Mouse (Mus musculus): ENCODE results near the gene C030005K15Rik.
A peak's percentile ranks its signal among the peaks of the same experiment; 100 is the strongest.
"Not testable (repeated sequence)": the region's sequence is repeated elsewhere in the genome, so short reads cannot be mapped to it uniquely, and the experiment has no call there.

The C030005K15Rik gene

GRCm38 (mm10) chr10:97726655-97727054 is at the start of gene C030005K15Rik:
C030005K15Rik (minus strand) TSS chr10:97726755.
- DNase-seq: not testable (repeated sequence)

DNA sequence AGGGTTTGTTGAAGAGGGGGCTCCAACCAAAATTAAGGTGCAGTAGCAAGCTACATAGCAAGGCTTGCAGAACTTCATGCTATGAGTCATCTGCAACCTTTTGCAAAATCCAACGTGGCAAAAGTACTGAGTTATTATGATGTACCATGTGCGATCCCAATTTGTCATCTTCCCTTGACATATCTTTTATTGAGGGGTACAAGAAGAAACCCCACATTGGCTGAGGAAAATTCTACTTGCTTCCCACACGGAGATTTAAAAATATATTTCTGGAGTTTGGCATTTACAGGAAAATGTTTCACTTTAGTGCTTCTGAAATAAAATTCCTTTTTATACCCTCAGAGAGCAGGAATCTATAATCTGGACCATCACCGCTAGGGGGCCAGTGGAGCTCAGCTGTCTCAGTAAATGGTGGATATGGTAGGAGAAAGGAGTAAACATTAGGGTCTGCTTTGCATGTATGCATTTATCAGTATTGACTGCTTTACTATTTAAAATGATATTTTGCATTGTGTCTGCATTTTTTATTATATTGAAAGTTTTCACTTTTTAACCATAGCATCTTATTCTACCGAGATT is 41.7 kb upstream of the C030005K15Rik start:
- no peak for DNase-seq

- no peak for DNase-seq
Measured at GRCm38 (mm10) chr10:97753821-97754220, 27.3 kb upstream of the C030005K15Rik start.

GRCm38 (mm10) chr10:97747231-97747630 is 20.7 kb upstream of the C030005K15Rik start:
- DNase-seq: no peak

DNA sequence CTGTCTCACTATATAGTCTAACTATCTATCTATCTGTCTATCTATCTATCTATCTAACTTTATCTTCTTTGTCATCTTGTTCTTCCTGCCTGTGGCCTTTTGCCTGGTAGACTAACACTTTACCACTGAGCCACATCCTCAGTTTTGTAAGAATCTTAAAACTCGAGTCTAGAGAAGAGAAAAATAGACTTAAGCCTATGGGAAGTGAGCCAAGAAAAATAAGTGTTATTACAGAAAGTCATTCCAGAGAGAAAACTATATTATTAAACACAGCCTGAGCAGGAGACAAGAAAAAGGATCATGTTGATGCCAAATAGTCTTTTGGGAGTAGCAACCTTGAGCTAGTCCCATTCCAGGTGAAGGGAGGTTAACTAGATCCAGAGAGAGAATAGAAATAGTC is 626 bp downstream of the C030005K15Rik start:
- DNase-seq: no peak

DNA sequence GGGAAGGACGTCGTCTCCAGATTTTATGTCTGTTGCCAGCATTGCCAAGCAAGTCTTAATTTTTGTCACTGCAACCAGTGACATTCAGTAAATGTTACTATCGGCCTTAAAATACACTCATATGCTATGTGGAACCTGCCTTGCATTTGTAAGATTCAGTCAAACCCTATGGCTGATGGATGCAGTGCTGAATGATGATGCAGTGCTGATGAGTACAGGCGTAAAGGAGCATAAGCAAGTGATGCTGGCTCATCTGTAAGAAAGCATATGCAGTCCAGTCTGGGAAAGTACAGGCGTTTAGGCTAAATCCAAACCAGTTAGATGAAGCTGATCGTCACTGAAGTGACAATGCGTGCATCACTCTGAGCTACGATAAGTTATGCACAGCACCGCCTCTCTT is 3.8 kb downstream of the C030005K15Rik start:
- DNase-seq: no peak

DNA sequence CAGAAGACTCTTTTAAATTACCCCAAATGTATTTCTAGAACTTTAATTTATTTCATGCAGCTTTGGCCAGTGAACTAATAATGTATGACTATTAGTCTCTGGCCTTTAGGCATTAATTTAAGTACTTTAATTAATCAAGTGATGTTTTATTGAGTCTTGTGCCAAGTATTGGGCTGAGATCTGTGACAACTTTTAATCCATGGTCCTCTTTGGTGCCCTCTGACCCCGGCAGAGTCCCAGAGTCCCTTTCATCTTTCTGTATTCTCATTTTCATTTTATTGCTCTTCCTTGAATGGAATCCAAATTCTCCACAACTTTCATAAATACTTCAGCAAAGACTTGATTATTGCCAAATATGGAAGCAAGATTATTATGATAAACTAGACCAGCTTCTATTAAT is 5.9 kb downstream of the C030005K15Rik start:
- DNase-seq: no peak

GRCm38 (mm10) chr10:97718021-97718420 is 8.5 kb downstream of the C030005K15Rik start:
- peak; percentile 35 for DNase-seq

DNA sequence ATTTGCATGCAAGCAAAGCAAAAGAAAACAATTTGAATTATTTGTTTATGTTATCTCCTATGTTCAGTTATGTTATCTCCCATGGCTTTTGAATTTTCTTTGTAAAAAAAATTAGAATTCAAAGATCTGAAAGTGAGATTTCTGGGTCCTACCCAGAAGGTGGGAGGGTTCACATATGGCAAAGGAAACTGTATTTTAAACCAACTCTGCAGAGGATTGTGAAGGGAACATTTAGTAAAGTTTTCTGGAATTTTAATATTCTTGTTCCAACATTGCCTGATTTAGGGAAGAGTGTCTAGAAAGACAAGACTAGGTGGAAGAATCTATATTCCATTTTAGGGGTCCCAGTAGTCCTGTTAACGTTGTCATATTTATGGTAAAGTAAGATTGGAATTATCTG is 9.3 kb downstream of the C030005K15Rik start:
- no peak for DNase-seq

- peak; percentile 59 for DNase-seq
Measured at GRCm38 (mm10) chr10:97715289-97715906, 11.2 kb downstream of the C030005K15Rik start.

- no peak for DNase-seq
Measured at GRCm38 (mm10) chr10:97714584-97714983, 12.0 kb downstream of the C030005K15Rik start.

GRCm38 (mm10) chr10:97712687-97713086 is 13.9 kb downstream of the C030005K15Rik start:
- DNase-seq: no peak

DNA sequence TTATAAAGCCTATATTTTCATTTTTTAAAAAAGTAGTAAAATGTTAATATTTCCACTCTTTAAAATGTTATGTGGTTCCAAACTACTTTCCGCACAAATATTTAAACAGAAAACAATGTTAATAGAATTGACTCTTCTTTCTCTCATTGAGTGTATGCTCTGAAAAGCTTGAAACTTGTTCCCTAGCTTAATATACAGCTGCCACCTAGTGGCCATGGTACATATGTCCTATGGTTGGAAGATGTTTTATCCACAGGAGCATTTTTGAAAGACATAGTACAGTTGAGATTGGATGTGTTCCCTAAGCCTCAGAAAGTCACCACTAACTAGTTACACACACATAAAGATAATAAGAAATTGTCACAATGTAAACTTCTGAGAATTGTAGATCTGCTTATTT is 22.0 kb downstream of the C030005K15Rik start:
- DNase-seq: no peak

GRCm38 (mm10) chr10:97702321-97702720 is 24.2 kb downstream of the C030005K15Rik start:
- no peak for DNase-seq

- DNase-seq: no peak
Measured at GRCm38 (mm10) chr10:97693398-97694135, 33.0 kb downstream of the C030005K15Rik start.

- no peak for DNase-seq
Measured at GRCm38 (mm10) chr10:97692913-97693312, 33.6 kb downstream of the C030005K15Rik start, which contains the start of gene Ccer1. Ccer1 (plus strand) TSS chr10:97693059.

DNA sequence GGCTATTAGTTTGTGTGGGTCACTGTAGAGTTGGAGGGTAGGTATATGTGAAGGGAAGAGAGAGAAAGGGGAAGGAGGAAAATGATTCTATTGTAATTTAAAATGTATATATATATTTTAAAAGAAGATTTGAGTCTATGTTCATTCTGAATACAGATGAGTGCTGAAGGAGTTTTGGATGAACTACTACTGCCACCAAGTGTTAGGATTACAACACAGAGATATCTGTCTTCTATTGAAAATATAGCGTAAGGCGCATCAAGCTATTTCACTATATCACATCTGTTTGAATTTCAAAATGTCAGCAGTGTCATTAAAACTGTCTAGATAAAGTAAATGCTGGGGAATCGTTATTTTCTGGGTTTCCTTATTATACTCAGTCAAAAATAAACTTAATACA is 37.1 kb downstream of the C030005K15Rik start:
- DNase-seq: no peak

DNA sequence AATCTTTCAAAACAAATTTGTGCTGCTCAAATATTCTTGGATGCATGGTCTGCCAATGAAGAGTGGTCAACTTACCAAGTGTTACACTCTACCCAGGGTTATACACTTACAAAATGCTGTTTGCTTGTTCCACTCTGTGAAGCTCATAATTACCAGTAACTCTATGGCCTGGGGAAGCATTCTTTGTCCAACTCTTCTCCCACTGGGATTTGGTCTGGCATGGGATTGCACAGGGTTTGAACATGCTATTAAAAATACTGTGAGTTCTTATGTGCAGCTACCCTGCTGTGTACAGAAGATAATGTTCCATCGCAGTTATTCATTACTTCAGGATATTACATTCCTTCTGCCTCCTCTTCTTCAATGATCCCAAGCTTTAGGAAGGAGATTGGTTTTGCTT is 39.4 kb downstream of the C030005K15Rik start:
- DNase-seq: no peak

DNA sequence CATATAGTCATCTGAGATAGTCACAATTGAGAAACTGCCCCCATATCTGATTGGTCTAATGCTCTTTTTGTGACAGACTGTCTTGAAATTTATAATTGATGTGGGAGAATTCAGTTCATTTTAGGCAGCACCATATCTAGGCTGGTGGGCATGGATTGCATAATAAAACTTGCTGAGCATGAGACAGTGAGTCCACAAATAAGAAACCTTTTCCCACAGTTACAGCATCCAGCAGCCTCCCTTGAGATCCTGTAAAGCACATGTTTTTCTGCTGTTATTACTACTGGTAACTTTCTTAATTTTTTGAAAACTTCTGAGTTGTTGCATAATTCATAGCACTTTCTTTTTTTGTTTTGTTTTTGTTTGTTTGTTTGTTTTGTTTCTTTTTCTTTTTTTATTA is 43.6 kb downstream of the C030005K15Rik start:
- no peak for DNase-seq

All from layer of hippocampus, adult 9-11 months (tissue).